Mouse (Mus musculus) kidney, embryonic 14.5 days (tissue): ENCODE data around the gene Vsx2. TPM values are rescaled to one million over a fixed set of nuclear protein-coding genes. Genes with fewer than 3 reads are reported as not detected.

Source experiments
- ATAC-seq: fragments of 200-750 bp; cut with Nextera tagmentation; 2 replicates; pipeline ENCODE4 v1.8.0; 2017; ENCODE audit warnings: moderate number of reproducible peaks, mild to moderate bottlenecking, moderate TSS enrichment, moderate library complexity; ENCODE audit not compliant: low FRiP score, low TSS enrichment
- H3K27ac ChIP-seq: fragments of 300-500 bp; sonication (generic); 2 replicates; pipeline ENCODE4 v1.5.1; 2014; ENCODE audit warnings: low read depth, mild to moderate bottlenecking, low read length, moderate library complexity, mixed read lengths
- H3K27me3 ChIP-seq: fragments of 300-500 bp; sonication (generic); 2 replicates; pipeline ENCODE4 v1.6.1; 2014; ENCODE audit warnings: mild to moderate bottlenecking, low read length; ENCODE audit not compliant: control insufficient read depth, insufficient read depth
- H3K36me3 ChIP-seq: fragments of 300-500 bp; sonication (generic); 2 replicates; pipeline ENCODE4 v1.6.1; 2014; ENCODE audit warnings: low read length, mixed read lengths; ENCODE audit not compliant: control insufficient read depth, insufficient read depth
- H3K4me1 ChIP-seq: fragments of 300-500 bp; sonication (generic); 2 replicates; pipeline ENCODE4 v1.6.1; 2014; ENCODE audit warnings: low read length, mixed read lengths; ENCODE audit not compliant: control insufficient read depth, insufficient read depth
- H3K4me2 ChIP-seq: fragments of 300-500 bp; sonication (generic); replicated peaks from 2 replicates; pipeline ENCODE4 v1.6.1; 2014; ENCODE audit warnings: low read depth, mild to moderate bottlenecking, low read length
- H3K4me3 ChIP-seq: fragments of 300-500 bp; sonication (generic); 2 replicates; pipeline ENCODE4 v1.5.1; 2014; ENCODE audit warnings: mild to moderate bottlenecking, low read length
- H3K9ac ChIP-seq: fragments of 300-500 bp; sonication (generic); 2 replicates; pipeline ENCODE4 v1.6.1; 2014; ENCODE audit warnings: low read depth, mild to moderate bottlenecking, low read length, moderate library complexity
- H3K9me3 ChIP-seq: fragments of 300-500 bp; sonication (generic); 2 replicates; pipeline ENCODE4 v1.6.1; 2016; ENCODE audit warnings: low read length; ENCODE audit not compliant: control insufficient read depth
- WGBS: fragments of 180-500 bp; shearing (Covaris S2); extraction: QIAGEN DNeasy Blood & Tissue Kit; methylation state at CpG from one replicate; pipeline ENCODE4 v1.1.7; 2014; 5-methylcytosine and 5-hydroxymethylcytosine counted together
- polyA plus RNA-seq: library from polyadenylated mRNA; unstranded; fragments of >200 nt; fragmentation: Nextera tagmentation; extraction: Ambion mirVana; gene quantifications from 2 replicates; pipeline ENCODE4 v1.2.1, GENCODE M21; 2014

Gene Vsx2
- polyA plus RNA-seq, 1 experiment from 2014 or later = not detected

DNA sequence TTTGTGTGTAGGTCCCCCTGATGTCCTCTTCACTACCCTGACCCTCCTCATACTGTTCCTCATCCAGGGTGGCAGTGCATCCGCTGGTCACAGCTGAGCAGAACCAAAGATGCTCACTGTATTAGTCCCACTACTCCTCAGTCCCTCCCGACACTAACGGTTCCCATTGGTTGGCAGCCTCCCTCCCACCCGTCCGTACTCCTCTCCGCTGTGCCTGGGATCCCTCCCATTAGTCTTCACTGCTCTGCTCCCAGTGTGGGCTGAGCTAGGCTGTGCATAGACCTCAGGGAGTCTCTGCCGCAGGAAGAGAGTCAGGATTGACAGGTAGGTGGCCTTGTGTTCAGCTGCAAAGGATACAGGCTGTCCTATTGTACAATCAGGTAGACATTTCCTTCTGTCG is 28.8 kb downstream of the Vsx2 start:
- Histone ChIP-seq H3K9me3 (no peaks in the 10 kb centered on the region), H3K27me3 (no peaks in the 10 kb centered on the region), H3K27ac (no peak overlapping the region), H3K36me3 (peaks cover 6% of the 10 kb centered on the region; the same call in 1 of the 2 replicates), H3K4me3 (no peak overlapping the region), H3K9ac (no peak overlapping the region), H3K4me1 (no peaks in the 10 kb centered on the region), H3K4me2 (no peak overlapping the region)
- 24% methylated on average over 8 of the region's 8 CpGs for WGBS
- ATAC-seq = 0 out of 2 replicates have a peak, but pooled peaks have one; percentile 52

DNA sequence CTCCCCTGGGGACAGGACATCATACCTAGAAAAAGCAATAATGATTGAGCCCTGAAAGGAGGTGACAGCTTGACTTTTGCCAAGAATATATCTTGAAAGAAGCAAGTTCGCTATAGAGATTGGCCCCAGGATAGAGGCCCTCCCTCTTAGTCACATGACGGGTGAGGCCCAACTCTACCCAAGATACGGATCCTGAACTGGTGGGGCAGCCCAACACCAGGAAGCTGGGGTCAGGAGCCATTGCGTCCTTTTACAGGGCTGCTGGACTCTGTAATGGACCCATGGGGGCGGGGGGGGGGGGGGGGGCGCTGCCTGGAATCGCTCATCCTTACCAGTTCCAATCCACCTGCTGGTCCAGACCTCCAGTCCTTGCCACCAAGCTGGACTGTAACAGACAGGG is 34.4 kb downstream of the Vsx2 start:
- Histone ChIP-seq H3K9me3 (no peaks in the 10 kb centered on the region), H3K27me3 (no peaks in the 10 kb centered on the region), H3K4me2 (no peak overlapping the region), H3K9ac (no peak overlapping the region), H3K4me3 (no peak overlapping the region), H3K27ac (no peak overlapping the region), H3K36me3 (peaks cover 13% of the 10 kb centered on the region; the same call in 1 of the 2 replicates), H3K4me1 (no peaks in the 10 kb centered on the region)
- WGBS = 81% methylated on average over 6 of the region's 7 CpGs
- no peak for ATAC-seq

DNA sequence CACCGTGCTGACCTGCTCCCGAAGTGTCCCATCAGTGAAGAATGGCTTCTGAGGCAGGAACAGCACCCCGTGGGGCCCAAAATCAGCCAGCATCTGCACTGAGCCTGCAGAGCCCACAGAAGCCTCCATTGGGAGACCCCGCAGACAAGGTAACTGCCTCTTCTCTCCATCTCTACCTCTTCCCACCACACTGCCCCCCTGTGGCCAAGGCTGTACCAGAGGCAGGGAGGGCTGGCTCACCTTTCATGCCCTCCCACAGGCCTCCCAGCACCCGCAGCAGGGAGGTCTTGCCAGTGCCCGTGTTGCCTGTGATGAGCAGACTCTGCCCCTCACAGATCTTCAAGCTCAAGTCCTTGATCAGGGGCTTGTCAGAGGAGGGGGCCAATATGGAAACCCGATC is 36.3 kb downstream of the Vsx2 start:
- ATAC-seq = no peak
- no peak overlapping the region for H3K27ac ChIP-seq
- WGBS = 69% methylated on average over 7 of the region's 7 CpGs

DNA sequence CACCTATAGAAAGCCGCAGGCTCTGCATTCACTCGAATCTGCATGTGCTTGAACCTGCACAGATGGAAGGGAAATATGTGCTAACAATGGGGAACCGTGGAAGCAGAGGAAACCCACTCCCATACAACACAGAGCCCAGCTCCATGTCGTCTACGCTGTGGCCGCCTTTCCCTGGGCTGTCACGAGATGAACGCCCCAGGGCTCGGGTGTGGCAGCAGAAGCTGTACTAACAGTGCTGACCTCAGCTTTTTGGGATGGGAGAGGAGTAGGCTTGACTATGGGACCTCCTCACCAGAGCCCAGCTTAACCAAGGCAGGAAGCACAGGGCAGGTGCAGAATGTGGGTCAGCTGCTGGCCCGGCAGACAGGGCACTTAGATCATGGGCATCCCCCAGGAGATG is 42.2 kb downstream of the Vsx2 start:
- ATAC-seq = no peak
- H3K9me3 ChIP-seq = no peaks in the 10 kb centered on the region
- H3K27me3 ChIP-seq = no peaks in the 10 kb centered on the region
- peaks cover 10% of the 10 kb centered on the region; the same call in 1 of the 2 replicates for H3K36me3 ChIP-seq
- 83% methylated on average over 10 of the region's 10 CpGs for WGBS
- no peak overlapping the region for H3K27ac ChIP-seq
- H3K4me2 ChIP-seq = no peak overlapping the region
- no peak overlapping the region for H3K4me3 ChIP-seq
- no peak overlapping the region for H3K9ac ChIP-seq
- H3K4me1 ChIP-seq = peaks cover 10% of the 10 kb centered on the region; the same call in 1 of the 2 replicates

More for the DNA sequence above, 36.3 kb downstream of the Vsx2 start:
- no peaks in the 10 kb centered on the region for H3K9me3 ChIP-seq
- peaks cover 15% of the 10 kb centered on the region; the same call in 1 of the 2 replicates for H3K36me3 ChIP-seq
- H3K4me3 ChIP-seq = no peak overlapping the region
- no peak overlapping the region for H3K4me2 ChIP-seq
- no peaks in the 10 kb centered on the region for H3K27me3 ChIP-seq
- H3K4me1 ChIP-seq = no peaks in the 10 kb centered on the region
- no peak overlapping the region for H3K9ac ChIP-seq

DNA sequence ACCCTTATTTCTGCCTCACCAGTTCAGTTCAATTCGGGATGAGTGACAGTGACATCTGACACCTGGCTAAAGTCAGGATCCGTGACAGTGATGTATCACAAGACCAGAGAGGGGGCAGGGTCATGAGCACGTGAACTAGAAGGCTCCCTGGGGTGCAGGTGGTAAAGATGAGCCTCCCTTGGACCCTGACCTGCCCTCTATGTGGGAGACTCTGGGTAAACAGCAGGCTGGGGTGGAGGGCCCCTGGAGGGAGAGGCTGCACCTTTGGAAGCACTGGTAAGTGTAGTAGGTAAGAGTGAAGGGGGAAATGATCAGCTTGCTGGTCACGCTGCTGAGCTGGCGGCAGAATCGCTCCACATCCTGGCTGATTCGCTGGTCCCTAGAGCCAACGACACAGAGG is 43.0 kb downstream of the Vsx2 start:
- Histone ChIP-seq H3K4me1 (peaks cover 10% of the 10 kb centered on the region; the same call in 1 of the 2 replicates), H3K36me3 (peaks cover 10% of the 10 kb centered on the region; the same call in 1 of the 2 replicates), H3K27ac (no peak overlapping the region), H3K9ac (no peak overlapping the region), H3K9me3 (no peaks in the 10 kb centered on the region), H3K27me3 (no peaks in the 10 kb centered on the region), H3K4me3 (no peak overlapping the region), H3K4me2 (no peak overlapping the region; the same call in 1 of the 2 replicates)
- ATAC-seq = peak; percentile 24; the same call in 1 of the 2 replicates
- WGBS = 37% methylated on average over 8 of the region's 8 CpGs

DNA sequence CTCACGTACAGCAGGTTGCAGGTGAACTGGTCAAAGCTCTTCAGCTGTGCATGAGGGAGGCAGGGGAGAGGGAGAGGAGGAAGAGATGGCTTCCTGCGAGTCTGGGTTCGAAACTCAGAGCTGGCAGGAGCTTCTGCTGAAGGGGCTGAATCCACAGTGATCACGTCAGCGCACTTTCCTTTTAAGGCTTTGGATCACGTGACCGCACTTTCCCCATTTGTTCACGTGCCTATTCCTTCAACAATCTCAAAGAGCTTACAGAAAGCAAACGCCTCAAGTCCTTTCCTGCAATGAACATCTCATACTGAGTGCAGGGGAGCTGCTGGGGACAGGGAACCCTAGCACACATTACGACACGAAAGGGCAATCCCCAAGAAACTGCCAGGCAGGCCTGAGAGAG is 44.4 kb downstream of the Vsx2 start:
- WGBS = 89% methylated on average over 11 of the region's 11 CpGs
- no peak overlapping the region for H3K4me2 ChIP-seq

DNA sequence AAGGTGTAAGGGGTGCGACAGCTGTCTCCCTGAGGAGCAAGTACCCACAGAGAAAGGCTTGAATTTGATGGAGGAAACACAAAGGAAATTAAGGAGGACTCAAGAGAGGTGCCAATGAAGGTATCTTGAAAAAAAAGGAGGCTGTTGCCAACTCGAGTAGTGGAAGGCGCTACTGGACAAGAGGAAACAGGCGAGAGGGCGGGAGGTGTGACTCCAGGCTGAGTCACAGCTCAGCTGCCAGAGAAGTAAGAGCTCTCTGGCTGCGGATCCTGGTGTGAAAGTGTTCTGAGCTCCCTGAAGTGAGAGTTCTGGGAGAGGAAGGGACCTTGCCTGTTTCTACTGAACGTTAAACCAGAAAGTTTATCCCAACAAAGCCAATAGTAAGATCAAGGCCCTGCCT is 45.0 kb downstream of the Vsx2 start:
- WGBS = 64% methylated on average over 7 of the region's 7 CpGs
- no peak overlapping the region for H3K4me2 ChIP-seq
- H3K9ac ChIP-seq = no peak overlapping the region
- H3K27me3 ChIP-seq = no peaks in the 10 kb centered on the region
- H3K27ac ChIP-seq = no peak overlapping the region
- H3K4me1 ChIP-seq = peaks cover 10% of the 10 kb centered on the region; the same call in 1 of the 2 replicates
- no peak overlapping the region for H3K4me3 ChIP-seq
- no peak for ATAC-seq
- H3K36me3 ChIP-seq = no peaks in the 10 kb centered on the region
- H3K9me3 ChIP-seq = no peaks in the 10 kb centered on the region

More for the DNA sequence above, 44.4 kb downstream of the Vsx2 start:
- Histone ChIP-seq H3K36me3 (0 out of 2 replicates have a peak, but pooled peaks cover 2% of the 10 kb centered on the region), H3K9ac (no peak overlapping the region), H3K9me3 (no peaks in the 10 kb centered on the region), H3K4me1 (peaks cover 10% of the 10 kb centered on the region; the same call in 1 of the 2 replicates), H3K27me3 (no peaks in the 10 kb centered on the region), H3K4me3 (no peak overlapping the region), H3K27ac (no peak overlapping the region)
- no peak for ATAC-seq

DNA sequence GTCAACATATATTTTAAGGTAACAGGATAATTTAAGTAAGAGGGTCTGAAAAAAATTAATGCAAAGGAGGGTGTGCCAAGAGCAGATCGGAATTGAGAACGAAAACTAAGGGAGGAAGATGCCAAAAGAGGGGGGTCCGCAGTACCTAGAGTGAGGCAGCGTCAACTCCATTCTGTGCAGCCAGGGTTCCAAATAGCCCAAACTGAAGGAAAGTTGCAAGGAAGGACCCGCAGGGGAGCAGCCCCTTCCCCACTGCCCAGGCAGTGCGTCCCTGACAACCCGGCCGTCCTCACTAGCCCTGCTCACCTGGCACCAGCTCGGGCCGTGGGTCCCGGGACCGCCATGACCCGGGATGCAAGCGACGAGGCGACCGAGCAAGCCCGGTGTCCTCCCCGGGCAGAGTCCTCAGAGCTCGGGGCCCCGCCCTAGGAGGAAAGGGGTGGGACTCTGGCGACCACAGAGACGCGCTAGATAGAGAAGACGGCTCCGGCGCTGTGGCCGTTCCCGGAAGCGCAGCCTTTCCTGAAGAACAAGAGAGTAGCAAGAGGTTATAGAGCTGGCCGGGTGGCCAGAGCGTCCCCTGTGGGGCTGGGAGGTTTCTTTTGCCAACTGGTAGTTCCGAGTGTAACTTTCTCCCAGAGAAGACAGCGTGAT is 47.5 kb downstream of the Vsx2 start, which contains the start of gene Abcd4:
Gene Abcd4 (minus strand): TSS at position 437 of the 654 bp plus-strand sequence.
- 0% methylated on average over 34 of the region's 34 CpGs for WGBS
- Histone ChIP-seq H3K27ac (no peak within 1 kb of the TSS), H3K4me3 (peak within 1 kb of the TSS; percentile 61), H3K36me3 (no peaks in the 10 kb centered on the region), H3K4me1 (peaks cover 13% of the 10 kb centered on the region; the same call in 1 of the 2 replicates), H3K9ac (peak within 1 kb of the TSS; percentile 87), H3K4me2 (peak within 1 kb of the TSS; percentile 61), H3K9me3 (no peaks in the 10 kb centered on the region), H3K27me3 (no peaks in the 10 kb centered on the region)
- peak; percentile 97 for ATAC-seq

DNA sequence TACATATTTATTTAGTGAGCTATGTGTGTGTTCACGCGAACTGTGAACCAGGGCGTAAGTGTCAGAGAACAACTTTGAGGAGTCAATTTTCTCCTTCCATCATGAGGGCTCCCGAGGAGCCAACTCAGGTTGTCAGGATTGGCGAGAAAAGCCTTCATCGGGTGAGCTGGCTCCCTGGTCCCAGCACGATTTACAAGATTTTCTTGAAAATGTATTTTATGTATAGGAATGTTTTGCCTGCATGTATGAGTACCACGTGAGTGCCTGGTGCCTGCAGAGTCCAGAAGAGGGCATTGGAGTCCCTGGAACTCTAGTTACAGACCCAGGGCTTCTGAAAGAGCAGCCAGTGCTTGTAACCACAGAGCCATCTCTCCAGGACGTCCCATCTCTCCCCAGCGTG is 48.1 kb downstream of the Vsx2 start:
- Histone ChIP-seq H3K4me1 (peaks cover 10% of the 10 kb centered on the region; the same call in 1 of the 2 replicates), H3K27ac (no peak overlapping the region), H3K27me3 (no peaks in the 10 kb centered on the region), H3K4me2 (peak overlapping the region; percentile 47), H3K36me3 (no peaks in the 10 kb centered on the region), H3K4me3 (peak overlapping the region; percentile 61), H3K9me3 (no peaks in the 10 kb centered on the region), H3K9ac (peak overlapping the region; percentile 87; the same call in 1 of the 2 replicates)
- 6% methylated on average over 10 of the region's 10 CpGs for WGBS
- ATAC-seq = peak; percentile 24
